Mouse (Mus musculus) neural tube, embryonic 15.5 days (tissue): Measurements from ENCODE around the gene AU022252. TPM values are rescaled to one million over a fixed set of nuclear protein-coding genes. Genes with fewer than 3 reads are reported as not detected.

Experiments
- ATAC-seq: fragments of 200-750 bp; cut with Nextera tagmentation; 2 replicates; pipeline ENCODE4 v1.8.0; 2017; ENCODE audit warnings: mild to moderate bottlenecking, moderate TSS enrichment, moderate library complexity; ENCODE audit not compliant: low FRiP score
- H3K27ac ChIP-seq: fragments of 300-500 bp; sonication (generic); replicated peaks from 2 replicates; pipeline ENCODE4 v1.5.1; 2015; ENCODE audit warnings: mild to moderate bottlenecking, inconsistent platforms
- H3K27me3 ChIP-seq: fragments of 300-500 bp; sonication (generic); replicated peaks from 2 replicates; pipeline ENCODE4 v1.6.1; 2015; ENCODE audit warnings: inconsistent platforms
- H3K36me3 ChIP-seq: fragments of 300-500 bp; sonication (generic); 2 replicates; pipeline ENCODE4 v1.6.1; 2015; ENCODE audit warnings: inconsistent platforms
- H3K4me1 ChIP-seq: fragments of 300-500 bp; sonication (generic); 2 replicates; pipeline ENCODE4 v1.6.1; 2015; ENCODE audit warnings: inconsistent platforms
- H3K4me2 ChIP-seq: fragments of 300-500 bp; sonication (generic); 2 replicates; pipeline ENCODE4 v1.6.1; 2015; ENCODE audit warnings: inconsistent platforms, mild to moderate bottlenecking, moderate library complexity
- H3K4me3 ChIP-seq: fragments of 300-500 bp; sonication (generic); replicated peaks from 2 replicates; pipeline ENCODE4 v1.5.1; 2015; ENCODE audit warnings: mild to moderate bottlenecking, inconsistent platforms
- H3K9ac ChIP-seq: fragments of 300-500 bp; sonication (generic); replicated peaks from 2 replicates; pipeline ENCODE4 v1.6.1; 2015; ENCODE audit warnings: mild to moderate bottlenecking, inconsistent platforms
- H3K9me3 ChIP-seq: fragments of 300-500 bp; sonication (generic); replicated peaks from 2 replicates; pipeline ENCODE4 v1.6.1; 2016; ENCODE audit warnings: inconsistent platforms
- WGBS: fragments of 180-500 bp; shearing (Covaris S2); methylation state at CpG from one replicate; pipeline ENCODE4 v1.1.7; 2015; ENCODE audit warnings: mixed read lengths; 5-methylcytosine and 5-hydroxymethylcytosine counted together
- polyA plus RNA-seq: library from polyadenylated mRNA; unstranded; fragments of >200 nt; fragmentation: Nextera tagmentation; extraction: Ambion mirVana; gene quantifications from 2 replicates; pipeline ENCODE4 v1.2.1, GENCODE M21; 2015

AU022252 gene
- polyA plus RNA-seq, 1 experiment from 2014 or later, result 26.0 TPM

GRCm38 (mm10) chr4:119181456-119181855 is 51.1 kb downstream of the AU022252 start:
- H3K4me1 ChIP-seq, result no peaks in the 10 kb centered on the region
- no peaks in the 10 kb centered on the region for H3K27me3 ChIP-seq
- H3K9me3 ChIP-seq, result no peaks in the 10 kb centered on the region
- ATAC-seq, result no peak
- no peaks in the 10 kb centered on the region for H3K36me3 ChIP-seq
- H3K4me2 ChIP-seq, result no peak overlapping the region
- WGBS, result 90% methylated on average over 9 of the region's 9 CpGs
- H3K27ac ChIP-seq, result no peak overlapping the region
- no peak overlapping the region for H3K9ac ChIP-seq
- no peak overlapping the region for H3K4me3 ChIP-seq

- Histone ChIP-seq H3K27ac (no peak overlapping the region), H3K36me3 (no peaks in the 10 kb centered on the region), H3K4me3 (no peak overlapping the region), H3K4me1 (no peaks in the 10 kb centered on the region), H3K9ac (no peak overlapping the region), H3K9me3 (no peaks in the 10 kb centered on the region), H3K27me3 (no peaks in the 10 kb centered on the region), H3K4me2 (no peak overlapping the region)
- ATAC-seq, result no peak
- WGBS, result 56% methylated on average over 4 of the region's 4 CpGs
Measured at GRCm38 (mm10) chr4:119180133-119180707, 52.3 kb downstream of the AU022252 start.

- ATAC-seq, result no peak
- H3K27ac ChIP-seq, result no peak overlapping the region
- H3K4me1 ChIP-seq, result peaks cover under 1% of the 10 kb centered on the region
- H3K9me3 ChIP-seq, result no peaks in the 10 kb centered on the region
- 75% methylated on average over 18 of the region's 18 CpGs for WGBS
- H3K4me2 ChIP-seq, result no peak overlapping the region
- H3K4me3 ChIP-seq, result no peak overlapping the region
- H3K36me3 ChIP-seq, result no peaks in the 10 kb centered on the region
- H3K27me3 ChIP-seq, result no peaks in the 10 kb centered on the region
- H3K9ac ChIP-seq, result no peak overlapping the region
Measured at GRCm38 (mm10) chr4:119178331-119178730, 54.2 kb downstream of the AU022252 start.

DNA sequence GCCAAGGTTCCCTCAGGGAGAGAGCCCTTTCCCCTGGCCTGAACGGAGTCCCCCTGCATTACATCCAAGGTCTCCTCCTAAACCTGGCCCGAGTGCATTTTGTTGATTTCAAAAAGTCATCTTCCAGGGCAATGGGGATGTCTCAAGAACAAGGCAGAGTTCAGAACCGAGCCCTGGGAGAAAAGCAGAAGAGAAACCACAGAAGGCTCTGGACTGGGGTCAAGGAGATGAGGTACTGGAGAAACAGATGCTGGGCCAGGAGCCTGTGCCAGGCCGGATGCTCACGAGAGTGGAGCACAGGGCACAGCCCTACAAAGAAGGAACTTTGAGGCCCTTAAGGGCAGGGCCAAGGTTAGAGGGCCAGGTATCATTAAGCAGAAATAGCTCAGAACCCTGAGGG is 54.8 kb downstream of the AU022252 start:
- Histone ChIP-seq H3K4me2 (no peak overlapping the region), H3K4me1 (peaks cover 7% of the 10 kb centered on the region), H3K36me3 (no peaks in the 10 kb centered on the region), H3K9ac (no peak overlapping the region), H3K27me3 (no peaks in the 10 kb centered on the region), H3K9me3 (no peaks in the 10 kb centered on the region), H3K4me3 (no peak overlapping the region), H3K27ac (no peak overlapping the region)
- WGBS, result 78% methylated on average over 5 of the region's 5 CpGs
- ATAC-seq, result no peak

DNA sequence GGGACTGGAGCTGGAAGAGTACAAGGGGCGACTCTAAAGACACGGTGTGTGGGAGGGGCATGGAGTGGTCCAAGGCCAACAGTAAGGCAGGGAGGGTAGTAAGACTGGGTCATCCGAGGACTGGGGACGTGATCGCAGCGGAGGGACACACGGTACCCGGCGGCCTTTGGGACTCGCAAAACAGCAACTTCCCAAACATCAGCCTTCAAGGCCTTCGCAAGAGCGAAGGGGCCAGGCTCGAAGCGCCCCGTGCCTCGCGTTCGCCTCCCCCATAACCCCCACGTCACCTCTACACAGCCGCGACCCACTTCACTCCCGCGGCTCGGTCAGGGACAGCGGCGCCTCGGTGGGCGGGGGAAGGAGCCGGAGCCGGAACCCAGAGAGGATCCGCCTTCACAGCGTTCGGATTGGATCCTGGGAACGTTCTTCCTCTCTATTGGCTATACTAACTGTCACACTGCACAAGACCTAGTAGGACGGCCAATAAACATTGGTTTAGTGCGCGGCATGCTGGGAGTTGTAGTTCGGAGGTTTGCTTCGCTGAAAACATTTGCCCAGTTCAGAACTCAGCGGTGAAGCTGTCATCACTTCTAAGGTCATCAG is 58.6 kb downstream of the AU022252 start, which contains the start of gene Zfp691:
Zfp691 (minus strand) TSS at position 345 of the 603 bp plus-strand sequence.
- peak; percentile 100 for ATAC-seq
- H3K27ac ChIP-seq, result peak within 1 kb of the TSS; percentile 80
- H3K4me2 ChIP-seq, result peak within 1 kb of the TSS; percentile 80

GRCm38 (mm10) chr4:119172919-119173650 is 59.4 kb downstream of the AU022252 start:
- Histone ChIP-seq H3K9ac (peak overlapping the region; percentile 87), H3K4me2 (peak overlapping the region; percentile 80), H3K4me3 (peak overlapping the region; percentile 83), H3K9me3 (no peaks in the 10 kb centered on the region), H3K27ac (peak overlapping the region; percentile 80), H3K4me1 (peaks cover 16% of the 10 kb centered on the region), H3K27me3 (no peaks in the 10 kb centered on the region), H3K36me3 (peaks cover 19% of the 10 kb centered on the region)
- ATAC-seq, result no peak
- 39% methylated on average over 18 of the region's 18 CpGs for WGBS

More for the DNA sequence above, 58.6 kb downstream of the AU022252 start, which contains the start of gene Zfp691:
- H3K4me3 ChIP-seq, result peak within 1 kb of the TSS; percentile 83
- no peaks in the 10 kb centered on the region for H3K9me3 ChIP-seq
- WGBS, result under 1% methylated on average over 40 of the region's 40 CpGs
- H3K4me1 ChIP-seq, result peaks cover 16% of the 10 kb centered on the region
- H3K27me3 ChIP-seq, result no peaks in the 10 kb centered on the region
- H3K36me3 ChIP-seq, result peaks cover 15% of the 10 kb centered on the region
- H3K9ac ChIP-seq, result peak within 1 kb of the TSS; percentile 87

GRCm38 (mm10) chr4:119167663-119168062 is 64.8 kb downstream of the AU022252 start:
- H3K4me1 ChIP-seq, result peaks cover 9% of the 10 kb centered on the region
- H3K36me3 ChIP-seq, result peaks cover 19% of the 10 kb centered on the region
- no peak overlapping the region for H3K4me2 ChIP-seq
- no peak overlapping the region for H3K27ac ChIP-seq
- no peak overlapping the region for H3K9ac ChIP-seq
- no peaks in the 10 kb centered on the region for H3K9me3 ChIP-seq
- WGBS, result 4% methylated on average over 4 of the region's 4 CpGs
- no peaks in the 10 kb centered on the region for H3K27me3 ChIP-seq
- ATAC-seq, result no peak; the same call in 1 of the 2 replicates
- H3K4me3 ChIP-seq, result no peak overlapping the region

- Histone ChIP-seq H3K9ac (no peak overlapping the region), H3K4me1 (peaks cover 3% of the 10 kb centered on the region), H3K27me3 (no peaks in the 10 kb centered on the region), H3K36me3 (peaks cover 19% of the 10 kb centered on the region), H3K9me3 (no peaks in the 10 kb centered on the region), H3K4me3 (no peak overlapping the region), H3K4me2 (no peak overlapping the region), H3K27ac (no peak overlapping the region)
- 95% methylated on average over 4 of the region's 4 CpGs for WGBS
- no peak for ATAC-seq
Measured at GRCm38 (mm10) chr4:119167068-119167467, 65.4 kb downstream of the AU022252 start.

DNA sequence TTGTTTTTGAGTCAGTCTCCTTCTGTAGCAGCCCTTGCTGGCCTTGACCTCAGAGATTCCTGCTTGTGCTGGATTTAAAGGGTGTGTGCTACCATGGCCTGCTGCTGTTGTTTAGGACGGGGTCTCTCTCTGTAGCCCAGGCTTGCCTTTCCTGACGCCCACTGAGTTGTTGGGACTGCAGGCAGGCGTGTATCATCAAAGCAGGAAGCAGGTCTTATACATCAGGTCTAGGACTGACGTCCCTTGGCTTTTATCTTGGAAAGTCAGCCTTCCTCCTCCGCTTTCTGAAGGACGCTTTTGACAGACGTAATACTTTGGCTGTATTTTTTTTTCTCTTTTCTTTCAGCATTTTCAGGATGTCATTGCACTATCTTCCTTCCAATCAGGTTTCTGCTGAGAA is 66.6 kb downstream of the AU022252 start:
- Histone ChIP-seq H3K27me3 (no peaks in the 10 kb centered on the region), H3K4me3 (no peak overlapping the region), H3K9me3 (no peaks in the 10 kb centered on the region), H3K36me3 (peaks cover 19% of the 10 kb centered on the region), H3K4me2 (no peak overlapping the region), H3K9ac (no peak overlapping the region), H3K4me1 (no peaks in the 10 kb centered on the region), H3K27ac (no peak overlapping the region)
- 79% methylated on average over 7 of the region's 7 CpGs for WGBS
- ATAC-seq, result no peak

- no peak overlapping the region for H3K9ac ChIP-seq
- no peak overlapping the region for H3K27ac ChIP-seq
- no peaks in the 10 kb centered on the region for H3K9me3 ChIP-seq
- H3K4me3 ChIP-seq, result no peak overlapping the region
- H3K4me1 ChIP-seq, result no peaks in the 10 kb centered on the region
- 76% methylated on average over 4 of the region's 4 CpGs for WGBS
- no peak overlapping the region for H3K4me2 ChIP-seq
- no peak for ATAC-seq
- H3K36me3 ChIP-seq, result no peaks in the 10 kb centered on the region
- H3K27me3 ChIP-seq, result no peaks in the 10 kb centered on the region
Measured at GRCm38 (mm10) chr4:119162990-119163389, 69.5 kb downstream of the AU022252 start.

- H3K27ac ChIP-seq, result no peak overlapping the region
- no peak overlapping the region for H3K4me3 ChIP-seq
- ATAC-seq, result no peak
- no peaks in the 10 kb centered on the region for H3K27me3 ChIP-seq
- H3K4me1 ChIP-seq, result no peaks in the 10 kb centered on the region
- no peak overlapping the region for H3K4me2 ChIP-seq
- no peaks in the 10 kb centered on the region for H3K9me3 ChIP-seq
- no peak overlapping the region for H3K9ac ChIP-seq
- no peaks in the 10 kb centered on the region for H3K36me3 ChIP-seq
- WGBS, result 72% methylated on average over 3 of the region's 3 CpGs
Measured at GRCm38 (mm10) chr4:119161358-119161757, 71.2 kb downstream of the AU022252 start.

DNA sequence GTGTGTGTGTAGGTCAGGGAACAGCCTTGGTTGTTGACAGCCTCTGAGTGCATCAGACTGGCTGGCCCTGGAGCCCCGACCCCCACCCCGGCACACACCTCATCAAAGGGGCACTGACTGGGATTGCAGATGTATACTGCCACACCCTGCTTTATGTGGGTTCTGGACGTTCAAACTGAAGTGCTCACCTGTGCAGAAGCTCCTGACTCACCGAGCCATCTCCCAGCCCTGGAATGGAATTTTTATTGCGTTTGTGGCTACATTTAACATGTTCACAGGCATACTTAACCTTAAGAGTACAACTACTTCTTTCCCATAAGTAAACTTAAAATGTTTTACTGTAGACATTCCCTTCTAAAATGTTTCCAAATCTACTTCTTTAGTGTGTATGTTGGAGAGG is 74.6 kb downstream of the AU022252 start:
- no peak for ATAC-seq
- Histone ChIP-seq H3K36me3 (no peaks in the 10 kb centered on the region), H3K4me1 (no peaks in the 10 kb centered on the region), H3K27me3 (no peaks in the 10 kb centered on the region), H3K9me3 (no peaks in the 10 kb centered on the region), H3K4me3 (no peak overlapping the region), H3K4me2 (no peak overlapping the region), H3K9ac (no peak overlapping the region), H3K27ac (no peak overlapping the region)
- 82% methylated on average over 5 of the region's 5 CpGs for WGBS
